Comparison of ENCODE assay signal across 10 mouse cellular contexts in the genomic region with DNA sequence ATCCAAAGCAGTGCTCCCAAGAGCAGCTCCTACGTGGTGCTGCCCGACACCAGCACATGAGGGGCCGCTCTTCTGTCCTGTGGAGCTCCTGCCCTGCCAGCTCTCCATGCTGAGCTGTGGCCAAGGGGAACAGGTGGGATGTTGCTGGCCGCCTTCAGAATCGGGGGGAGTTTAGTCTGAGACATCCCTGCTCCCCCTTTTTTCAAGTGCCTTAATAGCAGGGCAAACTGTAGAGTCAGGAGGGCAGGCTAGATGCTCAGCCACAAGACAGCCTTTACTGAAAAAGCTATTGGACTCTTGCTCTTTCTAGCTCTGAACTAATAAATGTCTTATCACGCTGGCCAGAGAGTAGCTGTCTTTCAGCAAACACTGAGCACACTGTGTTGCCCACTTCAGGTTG. TPM values are rescaled to one million over a fixed set of nuclear protein-coding genes. Genes with fewer than 3 reads are reported as not detected.
DNase-seq lines count a peak whose midpoint lies in the region; ATAC-seq and TF ChIP-seq lines count a peak whose summit lies in the region.
"Had no signal": no experiment of that assay in that cellular context is flagged by ENCODE, and none has a peak within 500 bp of the region (broad histone marks: within the 10 kb centered on the region; RNA-seq: fewer than 3 reads in every experiment).

No protein-coding gene starts in this region.

- intact Hi-C loops in heart, postnatal 25 days (cut with DNase I): loop anchor here (5.0 kb wide), 1 partner anchor 80 kb away; the partner anchor contains the start of genes Ehbp1l1 and Fam89b

- H3K4me1 ChIP-seq in heart, embryonic 13.5 days: peaks cover 20% of the 10 kb centered on the region
- H3K4me1 ChIP-seq in midbrain, embryonic 10.5 days: peaks cover 25% of the 10 kb centered on the region
- H3K4me1 ChIP-seq in midbrain, postnatal 0 days (ENCODE audit: insufficient read depth, low read length): peaks cover 6% of the 10 kb centered on the region; the same call in 1 of the 2 replicates
- peaks cover 21% of the 10 kb centered on the region for H3K4me1 ChIP-seq in limb, embryonic 10.5 days
- peaks cover 23% of the 10 kb centered on the region for H3K4me1 ChIP-seq in stomach, embryonic 15.5 days

- no peaks in the 10 kb centered on the region for H3K27me3 ChIP-seq in heart, embryonic 13.5 days (replicated peaks)
- H3K27me3 ChIP-seq in midbrain, embryonic 10.5 days (ENCODE audit: low read depth, poor library complexity, severe bottlenecking): peaks cover 16% of the 10 kb centered on the region
- H3K27me3 ChIP-seq in midbrain, postnatal 0 days (ENCODE audit: insufficient read depth, low read length): no peaks in the 10 kb centered on the region
- no peaks in the 10 kb centered on the region for H3K27me3 ChIP-seq in limb, embryonic 10.5 days (ENCODE audit: low read depth, poor library complexity, severe bottlenecking)
- H3K27me3 ChIP-seq in stomach, embryonic 15.5 days (replicated peaks): no peaks in the 10 kb centered on the region

- no peaks in the 10 kb centered on the region for H3K9me3 ChIP-seq in heart, embryonic 13.5 days
- no peaks in the 10 kb centered on the region for H3K9me3 ChIP-seq in midbrain, embryonic 10.5 days (replicated peaks)
- no peaks in the 10 kb centered on the region for H3K9me3 ChIP-seq in midbrain, postnatal 0 days (ENCODE audit: low read length)
- H3K9me3 ChIP-seq in limb, embryonic 10.5 days (replicated peaks): no peaks in the 10 kb centered on the region
- H3K9me3 ChIP-seq in stomach, embryonic 15.5 days: no peaks in the 10 kb centered on the region

- no peak overlapping the region for H3K4me2 ChIP-seq in heart, embryonic 13.5 days
- H3K4me2 ChIP-seq in midbrain, postnatal 0 days (ENCODE audit: low read depth, low read length, poor library complexity, severe bottlenecking): no peak overlapping the region
- H3K4me2 ChIP-seq in stomach, embryonic 15.5 days: no peak overlapping the region

- 92% methylated on average over 6 of the region's 6 CpGs for WGBS in heart, embryonic 13.5 days
- 91% methylated on average over 6 of the region's 6 CpGs for WGBS in midbrain, embryonic 10.5 days
- 97% methylated on average over 6 of the region's 6 CpGs for WGBS in midbrain, postnatal 0 days
- WGBS in limb, embryonic 10.5 days: 96% methylated on average over 6 of the region's 6 CpGs
- 93% methylated on average over 6 of the region's 6 CpGs for WGBS in stomach, embryonic 15.5 days

- ATAC-seq in heart, embryonic 13.5 days (ENCODE audit: extremely low read depth, insufficient number of reproducible peaks, low FRiP score, low TSS enrichment): no peak
- no peak for ATAC-seq in midbrain, postnatal 0 days (ENCODE audit: low FRiP score)
- ATAC-seq in stomach, embryonic 15.5 days (ENCODE audit: insufficient read depth, low FRiP score, low read depth): no peak
- ATAC-seq in megakaryocyte progenitor cell, adult 5-6 weeks (replicated peaks; ENCODE audit: poor library complexity): no peak

- DNase-seq in heart, postnatal 25 days (ENCODE audit: low spot score): no peak
- DNase-seq in midbrain, embryonic 10.5 days (ENCODE audit: low spot score): no peak
- no peak for DNase-seq in midbrain, postnatal 0 days (ENCODE audit: low spot score)
- no peak for DNase-seq in limb, embryonic 10.5 days (ENCODE audit: low spot score)
- no peak for DNase-seq in urinary bladder, postnatal 4 days (ENCODE audit: low spot score in 2 of 2)
- DNase-seq: cerebellum, adult 18-20 months; left cerebral cortex, postnatal 4 days had no signal

- TF ChIP-seq CTCF in midbrain, postnatal 0 days (IDR thresholded peaks at IDR 0.05): no peak

- H3K4me3 ChIP-seq in heart, embryonic 13.5 days: no peak overlapping the region
- 0 out of 2 replicates have a peak overlapping the region, but pooled peaks have one; percentile 49 for H3K4me3 ChIP-seq in midbrain, embryonic 10.5 days
- H3K4me3 ChIP-seq in midbrain, postnatal 0 days (ENCODE audit: low read depth, low read length): no peak overlapping the region
- 0 out of 2 replicates have a peak overlapping the region, but pooled peaks have one; percentile 37 for H3K4me3 ChIP-seq in limb, embryonic 10.5 days
- no peak overlapping the region for H3K4me3 ChIP-seq in stomach, embryonic 15.5 days (replicated peaks)

- peak overlapping the region; percentile 93 for H3K27ac ChIP-seq in heart, embryonic 13.5 days (replicated peaks)
- peak overlapping the region; percentile 84 for H3K27ac ChIP-seq in midbrain, embryonic 10.5 days (replicated peaks)
- H3K27ac ChIP-seq in midbrain, postnatal 0 days (ENCODE audit: low read depth, low read length): no peak overlapping the region
- peak overlapping the region; percentile 89 for H3K27ac ChIP-seq in limb, embryonic 10.5 days
- H3K27ac ChIP-seq in stomach, embryonic 15.5 days: peak overlapping the region; percentile 91; the same call in 1 of the 2 replicates

- peaks cover 82% of the 10 kb centered on the region for H3K36me3 ChIP-seq in heart, embryonic 13.5 days
- H3K36me3 ChIP-seq in midbrain, embryonic 10.5 days: peaks cover 76% of the 10 kb centered on the region
- peaks cover 46% of the 10 kb centered on the region for H3K36me3 ChIP-seq in midbrain, postnatal 0 days (ENCODE audit: insufficient read depth, low read length)
- peaks cover 82% of the 10 kb centered on the region for H3K36me3 ChIP-seq in limb, embryonic 10.5 days
- peaks cover 38% of the 10 kb centered on the region for H3K36me3 ChIP-seq in stomach, embryonic 15.5 days

- H3K9ac ChIP-seq in heart, embryonic 13.5 days: peak overlapping the region; percentile 75
- no peak overlapping the region for H3K9ac ChIP-seq in midbrain, postnatal 0 days (replicated peaks; ENCODE audit: low read length, poor library complexity, severe bottlenecking)
- no peak overlapping the region for H3K9ac ChIP-seq in stomach, embryonic 15.5 days

RNA-seq across cellular contexts. Expression of gene Rela, which starts 10.5 kb away (rescaled TPM):
- 35.9 and 37.4 TPM in 2 replicates for polyA plus RNA-seq in heart, embryonic 13.5 days (2015; fragmentation: Nextera tagmentation; extraction: Ambion mirVana)
- 10 to 100 TPM; 22.7 to 29.9 TPM for total RNA-seq in heart, postnatal 25 days (2021)
- 28.7 and 31.2 TPM in 2 replicates for polyA plus RNA-seq in midbrain, embryonic 10.5 days (2016; fragmentation: Nextera tagmentation; extraction: Ambion mirVana)
- 30.3 and 34.8 TPM in 2 replicates for total RNA-seq in midbrain, postnatal 0 days (2014; rRNA removed)
- 30.8 and 31.8 TPM in 2 replicates for polyA plus RNA-seq in midbrain, postnatal 0 days (2015; fragmentation: Nextera tagmentation; extraction: Ambion mirVana)
- 31.5 and 39.6 TPM in 2 replicates for polyA plus RNA-seq in limb, embryonic 10.5 days (2016; fragmentation: Nextera tagmentation; extraction: Ambion mirVana)
- polyA plus RNA-seq in stomach, embryonic 15.5 days (2015; fragmentation: Nextera tagmentation; extraction: Ambion mirVana): 43.5 and 46.0 TPM in 2 replicates
- 37.2 and 40.0 TPM in 2 replicates for total RNA-seq in megakaryocyte progenitor cell, adult 5-6 weeks (2015)
- 36.4 and 43.2 TPM in 2 replicates for total RNA-seq in megakaryocyte progenitor cell, adult 5-6 weeks (2017)

RNA-seq across cellular contexts. Expression of gene Sipa1, which starts 15.7 kb away (rescaled TPM):
- polyA plus RNA-seq in heart, embryonic 13.5 days (2015; fragmentation: Nextera tagmentation; extraction: Ambion mirVana): 21.9 and 23.2 TPM in 2 replicates
- total RNA-seq in heart, postnatal 25 days (2021): 10 to 100 TPM; 23.3 to 31.3 TPM
- polyA plus RNA-seq in midbrain, embryonic 10.5 days (2016; fragmentation: Nextera tagmentation; extraction: Ambion mirVana): 22.3 and 22.9 TPM in 2 replicates
- 26.1 and 36.0 TPM in 2 replicates for total RNA-seq in midbrain, postnatal 0 days (2014; rRNA removed)
- 18.1 and 19.9 TPM in 2 replicates for polyA plus RNA-seq in midbrain, postnatal 0 days (2015; fragmentation: Nextera tagmentation; extraction: Ambion mirVana)
- polyA plus RNA-seq in limb, embryonic 10.5 days (2016; fragmentation: Nextera tagmentation; extraction: Ambion mirVana): 35.9 and 38.6 TPM in 2 replicates
- polyA plus RNA-seq in stomach, embryonic 15.5 days (2015; fragmentation: Nextera tagmentation; extraction: Ambion mirVana): 28.7 and 28.8 TPM in 2 replicates
- total RNA-seq in megakaryocyte progenitor cell, adult 5-6 weeks (2015): 16.4 and 24.2 TPM in 2 replicates
- 19.2 and 24.0 TPM in 2 replicates for total RNA-seq in megakaryocyte progenitor cell, adult 5-6 weeks (2017)

RNA-seq across cellular contexts. Expression of gene Kat5, which starts 37.8 kb away (rescaled TPM):
- 31.0 and 31.5 TPM in 2 replicates for polyA plus RNA-seq in heart, embryonic 13.5 days (2015; fragmentation: Nextera tagmentation; extraction: Ambion mirVana)
- 10 to 100 TPM; 24.8 to 26.5 TPM for total RNA-seq in heart, postnatal 25 days (2021)
- polyA plus RNA-seq in midbrain, embryonic 10.5 days (2016; fragmentation: Nextera tagmentation; extraction: Ambion mirVana): 65.6 and 74.8 TPM in 2 replicates
- 126 and 150 TPM in 2 replicates for total RNA-seq in midbrain, postnatal 0 days (2014; rRNA removed)
- polyA plus RNA-seq in midbrain, postnatal 0 days (2015; fragmentation: Nextera tagmentation; extraction: Ambion mirVana): 73.9 and 76.8 TPM in 2 replicates
- polyA plus RNA-seq in limb, embryonic 10.5 days (2016; fragmentation: Nextera tagmentation; extraction: Ambion mirVana): 51.5 and 59.3 TPM in 2 replicates
- 42.2 and 49.1 TPM in 2 replicates for polyA plus RNA-seq in stomach, embryonic 15.5 days (2015; fragmentation: Nextera tagmentation; extraction: Ambion mirVana)
- total RNA-seq in megakaryocyte progenitor cell, adult 5-6 weeks (2015): 35.1 and 40.2 TPM in 2 replicates
- total RNA-seq in megakaryocyte progenitor cell, adult 5-6 weeks (2017): 51.8 and 60.1 TPM in 2 replicates

RNA-seq across cellular contexts. Expression of gene Map3k11, which starts 40.8 kb away (rescaled TPM):
- 23.2 and 24.0 TPM in 2 replicates for polyA plus RNA-seq in heart, embryonic 13.5 days (2015; fragmentation: Nextera tagmentation; extraction: Ambion mirVana)
- total RNA-seq in heart, postnatal 25 days (2021): 10 to 100 TPM; 24.0 to 30.4 TPM
- 28.7 and 29.9 TPM in 2 replicates for polyA plus RNA-seq in midbrain, embryonic 10.5 days (2016; fragmentation: Nextera tagmentation; extraction: Ambion mirVana)
- 18.3 and 24.0 TPM in 2 replicates for total RNA-seq in midbrain, postnatal 0 days (2014; rRNA removed)
- polyA plus RNA-seq in midbrain, postnatal 0 days (2015; fragmentation: Nextera tagmentation; extraction: Ambion mirVana): 9.6 and 10.6 TPM in 2 replicates
- 35.3 and 42.2 TPM in 2 replicates for polyA plus RNA-seq in limb, embryonic 10.5 days (2016; fragmentation: Nextera tagmentation; extraction: Ambion mirVana)
- polyA plus RNA-seq in stomach, embryonic 15.5 days (2015; fragmentation: Nextera tagmentation; extraction: Ambion mirVana): 27.7 and 32.3 TPM in 2 replicates
- 13.0 and 16.1 TPM in 2 replicates for total RNA-seq in megakaryocyte progenitor cell, adult 5-6 weeks (2015)
- 19.2 and 22.9 TPM in 2 replicates for total RNA-seq in megakaryocyte progenitor cell, adult 5-6 weeks (2017)

RNA-seq across cellular contexts. Expression of gene Pcnx3, which starts 40.9 kb away (rescaled TPM):
- polyA plus RNA-seq in heart, embryonic 13.5 days (2015; fragmentation: Nextera tagmentation; extraction: Ambion mirVana): 13.6 and 14.9 TPM in 2 replicates
- 10 to 100 TPM; 17.8 to 18.0 TPM for total RNA-seq in heart, postnatal 25 days (2021)
- polyA plus RNA-seq in midbrain, embryonic 10.5 days (2016; fragmentation: Nextera tagmentation; extraction: Ambion mirVana): 22.8 and 25.6 TPM in 2 replicates
- total RNA-seq in midbrain, postnatal 0 days (2014; rRNA removed): 95.5 and 103 TPM in 2 replicates
- polyA plus RNA-seq in midbrain, postnatal 0 days (2015; fragmentation: Nextera tagmentation; extraction: Ambion mirVana): 18.4 and 19.1 TPM in 2 replicates
- 31.6 and 34.3 TPM in 2 replicates for polyA plus RNA-seq in limb, embryonic 10.5 days (2016; fragmentation: Nextera tagmentation; extraction: Ambion mirVana)
- 17.7 and 19.3 TPM in 2 replicates for polyA plus RNA-seq in stomach, embryonic 15.5 days (2015; fragmentation: Nextera tagmentation; extraction: Ambion mirVana)
- 21.6 and 24.5 TPM in 2 replicates for total RNA-seq in megakaryocyte progenitor cell, adult 5-6 weeks (2015)
- 15.6 and 15.7 TPM in 2 replicates for total RNA-seq in megakaryocyte progenitor cell, adult 5-6 weeks (2017)

Comparison
In these comparisons a context has a peak if more than half of its experiments do, and no peak if none do; other contexts are left out.
1. H3K4me3 ChIP-seq: peak in midbrain, embryonic 10.5 days (single experiment) and limb, embryonic 10.5 days (single experiment); none in heart, embryonic 13.5 days (single experiment), midbrain, postnatal 0 days (single experiment) and stomach, embryonic 15.5 days (single experiment).